Mouse (Mus musculus): Measurements from ENCODE around the gene Prpf38b. TPM values are rescaled to one million over a fixed set of nuclear protein-coding genes. Genes with fewer than 3 reads are reported as not detected.

Prpf38b gene
- total and polyA plus RNA-seq, 3 experiments: 42.6 to 177 (median 42.9) TPM

GRCm38 (mm10) chr3:108959680-108960295 is 48.3 kb upstream of the Prpf38b start:
- in situ Hi-C loops (cut with MboI; ENCODE audit: low pct_ligation_motif_present, low pct_unique_long_range_greater_than_20kb, low sequenced_read_pairs): no loop called here

GRCm38 (mm10) chr3:108957976-108958375 is 46.4 kb upstream of the Prpf38b start:
- Histone ChIP-seq H3K79me2 (replicated peaks; ENCODE audit: control insufficient read depth, extremely low read depth, insufficient read depth, poor library complexity, severe bottlenecking) (no peaks in the 10 kb centered on the region), H3K9me3 (replicated peaks; ENCODE audit: low read length) (no peaks in the 10 kb centered on the region), H3K4me3 (replicated peaks in 1 of 3; ENCODE audit: low read depth in 2 of 3, low read length in 2 of 3, poor library complexity in 1 of 3) (no peak overlapping the region), H3K27me3 (replicated peaks) (no peaks in the 10 kb centered on the region), H3K4me2 (ENCODE audit: insufficient read depth, low read depth, poor library complexity, severe bottlenecking) (no peak overlapping the region), H3K4me1 (ENCODE audit: control insufficient read depth in 1 of 2, insufficient read depth in 2 of 2) (no peaks in the 10 kb centered on the region; a peak in 1 of 4 replicates), H3K36me3 (replicated peaks in 1 of 2; ENCODE audit: control insufficient read depth in 1 of 2, insufficient read depth in 1 of 2, low read length in 1 of 2) (no peaks in the 10 kb centered on the region), H3K27ac (ENCODE audit: insufficient read depth, low read depth) (no peak overlapping the region), H3K9ac (ENCODE audit: insufficient read depth, low read depth) (no peak overlapping the region)
- peak; percentile 17; the same call in 1 of the 2 replicates for TF ChIP-seq ZNF384 (IDR thresholded peaks at IDR 0.05; ENCODE audit: low read depth, low read length)
- no peak for TF ChIP-seq MAZ (IDR thresholded peaks at IDR 0.05; ENCODE audit: low read depth, low read length)
- TF ChIP-seq ZKSCAN1 (IDR thresholded peaks at IDR 0.05; ENCODE audit: borderline replicate concordance, low read depth, low read length): no peak
- no peak for DNase-seq (ENCODE audit: extremely low read depth)
- dilution Hi-C loops (cut with MboI; ENCODE audit: extremely low pct_ligation_motif_present, extremely low pct_unique_long_range_greater_than_20kb, low sequenced_read_pairs): no loop called here
- in situ Hi-C loops (cut with MboI; ENCODE audit: low pct_ligation_motif_present, low pct_unique_long_range_greater_than_20kb, low sequenced_read_pairs): no loop called here

More at GRCm38 (mm10) chr3:108959680-108960295, 48.3 kb upstream of the Prpf38b start:
- Histone ChIP-seq H3K4me3 (replicated peaks in 1 of 3; ENCODE audit: low read depth in 2 of 3, low read length in 2 of 3, poor library complexity in 1 of 3) (no peak overlapping the region), H3K4me1 (ENCODE audit: control insufficient read depth in 1 of 2, insufficient read depth in 2 of 2) (no peaks in the 10 kb centered on the region; a peak in 1 of 4 replicates), H3K9ac (ENCODE audit: insufficient read depth, low read depth) (no peak overlapping the region), H3K4me2 (ENCODE audit: insufficient read depth, low read depth, poor library complexity, severe bottlenecking) (no peak overlapping the region), H3K79me2 (replicated peaks; ENCODE audit: control insufficient read depth, extremely low read depth, insufficient read depth, poor library complexity, severe bottlenecking) (no peaks in the 10 kb centered on the region), H3K27me3 (replicated peaks) (no peaks in the 10 kb centered on the region), H3K36me3 (replicated peaks in 1 of 2; ENCODE audit: control insufficient read depth in 1 of 2, insufficient read depth in 1 of 2, low read length in 1 of 2) (no peaks in the 10 kb centered on the region), H3K27ac (ENCODE audit: insufficient read depth, low read depth) (no peak overlapping the region), H3K9me3 (replicated peaks; ENCODE audit: low read length) (no peaks in the 10 kb centered on the region)
- no peak for DNase-seq (ENCODE audit: extremely low read depth)
- TF ChIP-seq RCOR1 (conservative IDR thresholded peaks at IDR 0.05; ENCODE audit: low read depth, low read length): no peak
- no peak for TF ChIP-seq EP300 (IDR thresholded peaks at IDR 0.05; ENCODE audit: low read length)
- no peak for TF ChIP-seq ZNF384 (IDR thresholded peaks at IDR 0.05; ENCODE audit: low read depth, low read length)
- no peak for TF ChIP-seq SMC3 (IDR thresholded peaks at IDR 0.05; ENCODE audit: low read depth, low read length)
- TF ChIP-seq BHLHE40 (IDR thresholded peaks at IDR 0.05; ENCODE audit: low read depth, low read length): no peak
- no peak for TF ChIP-seq GABPA (IDR thresholded peaks at IDR 0.05; ENCODE audit: insufficient replicate concordance, low read depth, low read length)
- dilution Hi-C loops (cut with MboI; ENCODE audit: extremely low pct_ligation_motif_present, extremely low pct_unique_long_range_greater_than_20kb, low sequenced_read_pairs): no loop called here

- H3K27me3 ChIP-seq (replicated peaks): no peaks in the 10 kb centered on the region
- in situ Hi-C loops (cut with MboI; ENCODE audit: low pct_ligation_motif_present, low pct_unique_long_range_greater_than_20kb, low sequenced_read_pairs): no loop called here
- H3K9me3 ChIP-seq (replicated peaks; ENCODE audit: low read length): peaks cover 9% of the 10 kb centered on the region
- no peak overlapping the region for H3K4me3 ChIP-seq (replicated peaks in 1 of 3; ENCODE audit: low read depth in 2 of 3, low read length in 2 of 3, poor library complexity in 1 of 3)
- no peak for TF ChIP-seq EP300 (IDR thresholded peaks at IDR 0.05; ENCODE audit: low read length)
- no peak for TF ChIP-seq UBTF (IDR thresholded peaks at IDR 0.05; ENCODE audit: low read depth, low read length)
- TF ChIP-seq MAX (IDR thresholded peaks at IDR 0.05; ENCODE audit: low read length): no peak
- TF ChIP-seq E2F4 (IDR thresholded peaks at IDR 0.05; ENCODE audit: insufficient replicate concordance, low read depth, low read length): no peak
- TF ChIP-seq BHLHE40 (IDR thresholded peaks at IDR 0.05; ENCODE audit: low read depth, low read length): no peak
- TF ChIP-seq CTCF (conservative IDR thresholded peaks at IDR 0.05 in 1 of 2, IDR thresholded peaks at IDR 0.05 in 1 of 2; ENCODE audit: low read depth in 2 of 2, low read length in 2 of 2): no peak
- TF ChIP-seq JUND (conservative IDR thresholded peaks at IDR 0.05; ENCODE audit: low read depth, low read length): no peak
- no peak for TF ChIP-seq MXI1 (IDR thresholded peaks at IDR 0.05; ENCODE audit: low read depth, low read length)
- H3K4me2 ChIP-seq (ENCODE audit: insufficient read depth, low read depth, poor library complexity, severe bottlenecking): no peak overlapping the region
- no peak overlapping the region for H3K27ac ChIP-seq (ENCODE audit: insufficient read depth, low read depth)
- H3K36me3 ChIP-seq (replicated peaks in 1 of 2; ENCODE audit: control insufficient read depth in 1 of 2, insufficient read depth in 1 of 2, low read length in 1 of 2): no peaks in the 10 kb centered on the region
- no peak for DNase-seq (ENCODE audit: extremely low read depth)
- dilution Hi-C loops (cut with MboI; ENCODE audit: extremely low pct_ligation_motif_present, extremely low pct_unique_long_range_greater_than_20kb, low sequenced_read_pairs): no loop called here
- no peak overlapping the region for H3K9ac ChIP-seq (ENCODE audit: insufficient read depth, low read depth)
- no peaks in the 10 kb centered on the region for H3K79me2 ChIP-seq (replicated peaks; ENCODE audit: control insufficient read depth, extremely low read depth, insufficient read depth, poor library complexity, severe bottlenecking)
- H3K4me1 ChIP-seq (ENCODE audit: control insufficient read depth in 1 of 2, insufficient read depth in 2 of 2): no peaks in the 10 kb centered on the region
Observed at GRCm38 (mm10) chr3:108940996-108941395, 29.5 kb upstream of the Prpf38b start.
